Mouse (Mus musculus) lung, adult 2 months (tissue): ENCODE results near the gene Rps16.

Experiments
- CTCF ChIP-seq: fragments of 200-500 bp; IDR thresholded peaks from 2 replicates; pipeline ENCODE4 v1.5.1; 2011; ENCODE audit warnings: mild to moderate bottlenecking, low read length, control low read depth; ENCODE audit not compliant: insufficient read depth
- POLR2A ChIP-seq: fragments of 200-500 bp; IDR thresholded peaks from 2 replicates; pipeline ENCODE4 v1.6.1; 2011; ENCODE audit warnings: low read depth, mild to moderate bottlenecking, control low read depth, low read length, borderline replicate concordance; ENCODE audit errors: extremely low read depth

GRCm38 (mm10) chr7:28311926-28312543, 38.4 kb upstream of the Rps16 start, which contains the start of gene Timm50:
- TF ChIP-seq POLR2A (peak; percentile 59; the same call in 1 of the 2 replicates), CTCF (no peak)
